Mouse (Mus musculus) stomach, embryonic 15.5 days (tissue): Measurements from ENCODE around the gene Kcne4. TPM values are rescaled to one million over a fixed set of nuclear protein-coding genes. Genes with fewer than 3 reads are reported as not detected.

Experiments
- ATAC-seq: fragments of 200-750 bp; cut with Nextera tagmentation; 2 replicates; pipeline ENCODE4 v1.8.0; 2017; ENCODE audit warnings: low read depth, moderate number of reproducible peaks, moderate TSS enrichment; ENCODE audit not compliant: insufficient read depth, low FRiP score
- H3K27ac ChIP-seq: fragments of 300-500 bp; sonication (generic); 2 replicates; pipeline ENCODE4 v1.5.1; 2015; ENCODE audit warnings: mild to moderate bottlenecking, inconsistent platforms
- H3K27me3 ChIP-seq: fragments of 300-500 bp; sonication (generic); replicated peaks from 2 replicates; pipeline ENCODE4 v1.6.1; 2015; ENCODE audit warnings: inconsistent platforms
- H3K36me3 ChIP-seq: fragments of 300-500 bp; sonication (generic); 2 replicates; pipeline ENCODE4 v1.6.1; 2015; ENCODE audit warnings: inconsistent platforms
- H3K4me1 ChIP-seq: fragments of 300-500 bp; sonication (generic); 2 replicates; pipeline ENCODE4 v1.6.1; 2015; ENCODE audit warnings: inconsistent platforms
- H3K4me2 ChIP-seq: fragments of 300-500 bp; sonication (generic); 2 replicates; pipeline ENCODE4 v1.6.1; 2015; ENCODE audit warnings: mild to moderate bottlenecking, inconsistent platforms
- H3K4me3 ChIP-seq: fragments of 300-500 bp; sonication (generic); replicated peaks from 2 replicates; pipeline ENCODE4 v1.5.1; 2015; ENCODE audit warnings: inconsistent platforms
- H3K9ac ChIP-seq: fragments of 300-500 bp; sonication (generic); 2 replicates; pipeline ENCODE4 v1.6.1; 2015; ENCODE audit warnings: inconsistent platforms
- H3K9me3 ChIP-seq: fragments of 300-500 bp; sonication (generic); 2 replicates; pipeline ENCODE4 v1.6.1; 2016; ENCODE audit warnings: inconsistent platforms
- WGBS: fragments of 180-500 bp; shearing (Covaris S2); methylation state at CpG from one replicate; pipeline ENCODE4 v1.1.7; 2015; 5-methylcytosine and 5-hydroxymethylcytosine counted together
- polyA plus RNA-seq: library from polyadenylated mRNA; unstranded; fragments of >200 nt; fragmentation: Nextera tagmentation; extraction: Ambion mirVana; gene quantifications from 2 replicates; pipeline ENCODE4 v1.2.1, GENCODE M21; 2015

The Kcne4 gene
- polyA plus RNA-seq, 1 experiment from 2014 or later: 8.0 TPM

GRCm38 (mm10) chr1:78862281-78862680 is 45.7 kb downstream of the Kcne4 start:
- H3K9me3 ChIP-seq: no peaks in the 10 kb centered on the region
- H3K27ac ChIP-seq: no peak overlapping the region
- no peak for ATAC-seq
- H3K4me3 ChIP-seq: no peak overlapping the region
- no peaks in the 10 kb centered on the region for H3K4me1 ChIP-seq
- 61% methylated on average over 1 of the region's 1 CpGs for whole genome bisulfite sequencing
- no peak overlapping the region for H3K4me2 ChIP-seq
- H3K36me3 ChIP-seq: no peaks in the 10 kb centered on the region
- H3K9ac ChIP-seq: no peak overlapping the region
- no peaks in the 10 kb centered on the region for H3K27me3 ChIP-seq

GRCm38 (mm10) chr1:78863833-78864232 is 47.3 kb downstream of the Kcne4 start:
- Histone ChIP-seq H3K4me1 (no peaks in the 10 kb centered on the region), H3K27me3 (no peaks in the 10 kb centered on the region), H3K27ac (no peak overlapping the region), H3K9ac (no peak overlapping the region), H3K4me2 (no peak overlapping the region), H3K9me3 (no peaks in the 10 kb centered on the region), H3K36me3 (no peaks in the 10 kb centered on the region), H3K4me3 (no peak overlapping the region)
- 62% methylated on average over 2 of the region's 2 CpGs for WGBS
- no peak; the same call in 1 of the 2 replicates for ATAC-seq

- ATAC-seq: no peak
- Histone ChIP-seq H3K27me3 (no peaks in the 10 kb centered on the region), H3K27ac (0 out of 2 replicates have a peak overlapping the region, but pooled peaks have one; percentile 26), H3K4me1 (no peaks in the 10 kb centered on the region), H3K9ac (no peak overlapping the region), H3K4me3 (no peak overlapping the region), H3K36me3 (no peaks in the 10 kb centered on the region), H3K9me3 (no peaks in the 10 kb centered on the region), H3K4me2 (no peak overlapping the region)
- 47% methylated on average over 6 of the region's 6 CpGs for WGBS
Observed at GRCm38 (mm10) chr1:78864351-78864750, 47.8 kb downstream of the Kcne4 start.

DNA sequence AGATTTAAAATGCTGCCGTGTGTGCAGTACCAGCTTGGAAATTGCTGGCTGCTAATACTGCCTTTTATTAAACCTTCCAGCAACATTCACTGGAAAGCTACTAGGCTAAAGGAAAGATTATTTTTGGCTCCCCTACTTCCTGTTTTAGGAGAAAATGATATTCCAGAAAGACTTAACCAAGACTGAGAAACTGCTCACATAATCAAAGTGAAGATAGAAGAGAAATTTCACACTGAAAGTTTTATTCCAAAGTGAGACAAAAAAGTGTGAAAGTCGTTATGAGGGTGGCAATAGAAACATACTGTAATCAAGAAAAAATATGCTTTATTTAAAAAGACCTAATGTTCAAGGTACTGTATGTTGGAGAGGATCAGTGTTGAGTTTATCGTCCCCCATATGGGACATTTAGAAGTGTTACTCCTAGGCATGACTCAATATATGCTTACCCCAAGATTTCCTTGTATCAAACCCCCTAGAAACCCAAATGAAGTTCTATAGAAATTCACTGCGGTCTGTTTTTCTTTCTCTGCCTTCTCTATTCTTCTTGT is 48.3 kb downstream of the Kcne4 start:
- H3K9ac ChIP-seq: no peak overlapping the region
- no peaks in the 10 kb centered on the region for H3K9me3 ChIP-seq
- no peaks in the 10 kb centered on the region for H3K27me3 ChIP-seq
- WGBS: 78% methylated on average over 4 of the region's 4 CpGs
- H3K4me2 ChIP-seq: no peak overlapping the region
- H3K36me3 ChIP-seq: no peaks in the 10 kb centered on the region
- H3K4me3 ChIP-seq: no peak overlapping the region
- ATAC-seq: no peak
- no peak overlapping the region for H3K27ac ChIP-seq
- no peaks in the 10 kb centered on the region for H3K4me1 ChIP-seq

GRCm38 (mm10) chr1:78865991-78866390 is 49.4 kb downstream of the Kcne4 start:
- no peaks in the 10 kb centered on the region for H3K4me1 ChIP-seq
- H3K27ac ChIP-seq: no peak overlapping the region
- no peaks in the 10 kb centered on the region for H3K9me3 ChIP-seq
- no peak overlapping the region for H3K4me3 ChIP-seq
- no peaks in the 10 kb centered on the region for H3K36me3 ChIP-seq
- no peak overlapping the region for H3K4me2 ChIP-seq
- no peak for ATAC-seq
- 78% methylated on average over 5 of the region's 5 CpGs for WGBS
- H3K27me3 ChIP-seq: no peaks in the 10 kb centered on the region
- H3K9ac ChIP-seq: no peak overlapping the region

- WGBS: 77% methylated on average over 2 of the region's 2 CpGs
- Histone ChIP-seq H3K9me3 (no peaks in the 10 kb centered on the region), H3K27ac (no peak overlapping the region), H3K4me1 (no peaks in the 10 kb centered on the region), H3K36me3 (no peaks in the 10 kb centered on the region), H3K9ac (no peak overlapping the region), H3K27me3 (no peaks in the 10 kb centered on the region), H3K4me3 (no peak overlapping the region), H3K4me2 (no peak overlapping the region)
- no peak for ATAC-seq
Observed at GRCm38 (mm10) chr1:78866455-78866854, 49.9 kb downstream of the Kcne4 start.

Other genes starting within 250 kb of the Kcne4 start
- gene Acsl3, start 158.9 kb upstream of the Kcne4 start, polyA plus RNA-seq: 61.0 and 61.9 TPM in 2 replicates
- gene Utp14b, start 158.7 kb upstream of the Kcne4 start, polyA plus RNA-seq: 3.0 and 3.6 TPM in 2 replicates